Mouse (Mus musculus): ENCODE data around the gene Ccr6.
"Not testable (repeated sequence)": the region's sequence is repeated elsewhere in the genome, so short reads cannot be mapped to it uniquely, and the experiment has no call there.

Gene Ccr6

GRCm38 (mm10) chr17:8254914-8255313 lies 19.1 kb downstream of the Ccr6 start:
- no peak overlapping the region for H3K4me3 ChIP-seq (replicated peaks; ENCODE audit: low read length)

GRCm38 (mm10) chr17:8255583-8255982 lies 19.7 kb downstream of the Ccr6 start:
- H3K36me3 ChIP-seq (ENCODE audit: insufficient read depth, low read length), result no peaks in the 10 kb centered on the region
- TF ChIP-seq POU5F1 (IDR thresholded peaks at IDR 0.05; ENCODE audit: borderline replicate concordance, low read length) (no peak), CTCF (conservative IDR thresholded peaks at IDR 0.05; ENCODE audit: low read length) (no peak), NANOG (IDR thresholded peaks at IDR 0.05; ENCODE audit: borderline replicate concordance, low read length) (no peak)
- no peaks in the 10 kb centered on the region for H3K4me1 ChIP-seq (replicated peaks; ENCODE audit: low read depth, low read length)
- H3K4me3 ChIP-seq (replicated peaks; ENCODE audit: low read length), result no peak overlapping the region
- H3K27me3 ChIP-seq (ENCODE audit: insufficient read depth, low read length), result peaks cover 15% of the 10 kb centered on the region
- H3K9me3 ChIP-seq (ENCODE audit: low read length), result no peaks in the 10 kb centered on the region

More at GRCm38 (mm10) chr17:8254914-8255313, 19.1 kb downstream of the Ccr6 start:
- Histone ChIP-seq H3K27me3 (ENCODE audit: insufficient read depth, low read length) (peaks cover 17% of the 10 kb centered on the region), H3K36me3 (ENCODE audit: insufficient read depth, low read length) (no peaks in the 10 kb centered on the region), H3K4me1 (replicated peaks; ENCODE audit: low read depth, low read length) (no peaks in the 10 kb centered on the region), H3K9me3 (ENCODE audit: low read length) (no peaks in the 10 kb centered on the region)
- TF ChIP-seq POU5F1 (IDR thresholded peaks at IDR 0.05; ENCODE audit: borderline replicate concordance, low read length) (no peak), CTCF (conservative IDR thresholded peaks at IDR 0.05; ENCODE audit: low read length) (no peak), NANOG (IDR thresholded peaks at IDR 0.05; ENCODE audit: borderline replicate concordance, low read length) (no peak)

- no peaks in the 10 kb centered on the region for H3K36me3 ChIP-seq (ENCODE audit: insufficient read depth, low read length)
- no peaks in the 10 kb centered on the region for H3K9me3 ChIP-seq (ENCODE audit: low read length)
- peak; percentile 29 for TF ChIP-seq CTCF (conservative IDR thresholded peaks at IDR 0.05; ENCODE audit: low read length)
- no peak for TF ChIP-seq NANOG (IDR thresholded peaks at IDR 0.05; ENCODE audit: borderline replicate concordance, low read length)
- peaks cover 28% of the 10 kb centered on the region for H3K27me3 ChIP-seq (ENCODE audit: insufficient read depth, low read length)
- H3K4me1 ChIP-seq (replicated peaks; ENCODE audit: low read depth, low read length), result no peaks in the 10 kb centered on the region; the same call in 1 of the 2 replicates
- no peak overlapping the region for H3K4me3 ChIP-seq (replicated peaks; ENCODE audit: low read length)
These were observed 21.1 kb downstream of the Ccr6 start for GRCm38 (mm10) chr17:8256982-8257381.

GRCm38 (mm10) chr17:8264638-8265037 lies 28.8 kb downstream of the Ccr6 start:
- peak; percentile 90 for TF ChIP-seq CTCF (conservative IDR thresholded peaks at IDR 0.05; ENCODE audit: low read length)
- not testable (repeated sequence) for H3K36me3 ChIP-seq (ENCODE audit: insufficient read depth, low read length); H3K4me1 ChIP-seq (replicated peaks; ENCODE audit: low read depth, low read length); H3K4me3 ChIP-seq (replicated peaks; ENCODE audit: low read length); H3K9me3 ChIP-seq (ENCODE audit: low read length)
- peaks cover 33% of the 10 kb centered on the region for H3K27me3 ChIP-seq (ENCODE audit: insufficient read depth, low read length)

- no peaks in the 10 kb centered on the region for H3K9me3 ChIP-seq (ENCODE audit: low read length)
- H3K4me1 ChIP-seq (replicated peaks; ENCODE audit: low read depth, low read length), result no peaks in the 10 kb centered on the region
- peaks cover 41% of the 10 kb centered on the region for H3K27me3 ChIP-seq (ENCODE audit: insufficient read depth, low read length)
- TF ChIP-seq NANOG (IDR thresholded peaks at IDR 0.05; ENCODE audit: borderline replicate concordance, low read length) (no peak), POU5F1 (IDR thresholded peaks at IDR 0.05; ENCODE audit: borderline replicate concordance, low read length) (no peak), CTCF (conservative IDR thresholded peaks at IDR 0.05; ENCODE audit: low read length) (no peak)
- no peak overlapping the region for H3K4me3 ChIP-seq (replicated peaks; ENCODE audit: low read length)
- H3K36me3 ChIP-seq (ENCODE audit: insufficient read depth, low read length), result no peaks in the 10 kb centered on the region
These were observed 36.4 kb downstream of the Ccr6 start for GRCm38 (mm10) chr17:8272054-8272749.

- Histone ChIP-seq H3K4me3 (replicated peaks; ENCODE audit: low read length) (no peak overlapping the region), H3K9me3 (ENCODE audit: low read length) (no peaks in the 10 kb centered on the region), H3K27me3 (ENCODE audit: insufficient read depth, low read length) (peaks cover 34% of the 10 kb centered on the region), H3K4me1 (replicated peaks; ENCODE audit: low read depth, low read length) (no peaks in the 10 kb centered on the region), H3K36me3 (ENCODE audit: insufficient read depth, low read length) (no peaks in the 10 kb centered on the region)
- TF ChIP-seq POU5F1 (IDR thresholded peaks at IDR 0.05; ENCODE audit: borderline replicate concordance, low read length), result no peak
- no peak for TF ChIP-seq CTCF (conservative IDR thresholded peaks at IDR 0.05; ENCODE audit: low read length)
- no peak for TF ChIP-seq NANOG (IDR thresholded peaks at IDR 0.05; ENCODE audit: borderline replicate concordance, low read length)
These were observed 37.1 kb downstream of the Ccr6 start for GRCm38 (mm10) chr17:8272951-8273350.

- peaks cover 25% of the 10 kb centered on the region for H3K27me3 ChIP-seq (ENCODE audit: insufficient read depth, low read length)
- H3K4me1 ChIP-seq (replicated peaks; ENCODE audit: low read depth, low read length), result peaks cover 6% of the 10 kb centered on the region; the same call in 1 of the 2 replicates
- H3K4me3 ChIP-seq (replicated peaks; ENCODE audit: low read length), result no peak overlapping the region
- H3K36me3 ChIP-seq (ENCODE audit: insufficient read depth, low read length), result no peaks in the 10 kb centered on the region
- TF ChIP-seq POU5F1 (IDR thresholded peaks at IDR 0.05; ENCODE audit: borderline replicate concordance, low read length) (no peak), CTCF (conservative IDR thresholded peaks at IDR 0.05; ENCODE audit: low read length) (no peak), NANOG (IDR thresholded peaks at IDR 0.05; ENCODE audit: borderline replicate concordance, low read length) (no peak)
- H3K9me3 ChIP-seq (ENCODE audit: low read length), result no peaks in the 10 kb centered on the region
These were observed 40.2 kb downstream of the Ccr6 start for GRCm38 (mm10) chr17:8276071-8276470.

GRCm38 (mm10) chr17:8276680-8277079 lies 40.8 kb downstream of the Ccr6 start:
- Histone ChIP-seq H3K4me1 (replicated peaks; ENCODE audit: low read depth, low read length) (peaks cover 6% of the 10 kb centered on the region; the same call in 1 of the 2 replicates), H3K36me3 (ENCODE audit: insufficient read depth, low read length) (no peaks in the 10 kb centered on the region), H3K4me3 (replicated peaks; ENCODE audit: low read length) (no peak overlapping the region), H3K27me3 (ENCODE audit: insufficient read depth, low read length) (peaks cover 20% of the 10 kb centered on the region), H3K9me3 (ENCODE audit: low read length) (no peaks in the 10 kb centered on the region)
- no peak for TF ChIP-seq POU5F1 (IDR thresholded peaks at IDR 0.05; ENCODE audit: borderline replicate concordance, low read length)

- Histone ChIP-seq H3K9me3 (ENCODE audit: low read length) (no peaks in the 10 kb centered on the region), H3K36me3 (ENCODE audit: insufficient read depth, low read length) (no peaks in the 10 kb centered on the region), H3K27me3 (ENCODE audit: insufficient read depth, low read length) (peaks cover 19% of the 10 kb centered on the region), H3K4me1 (replicated peaks; ENCODE audit: low read depth, low read length) (peaks cover 11% of the 10 kb centered on the region), H3K4me3 (replicated peaks; ENCODE audit: low read length) (no peak overlapping the region)
- TF ChIP-seq NANOG (IDR thresholded peaks at IDR 0.05; ENCODE audit: borderline replicate concordance, low read length), result no peak
- TF ChIP-seq CTCF (conservative IDR thresholded peaks at IDR 0.05; ENCODE audit: low read length), result no peak
- no peak for TF ChIP-seq POU5F1 (IDR thresholded peaks at IDR 0.05; ENCODE audit: borderline replicate concordance, low read length)
These were observed 41.4 kb downstream of the Ccr6 start for GRCm38 (mm10) chr17:8277266-8277665.
